Comparison of ENCODE assay signal across 12 mouse cellular contexts in the genomic region with DNA sequence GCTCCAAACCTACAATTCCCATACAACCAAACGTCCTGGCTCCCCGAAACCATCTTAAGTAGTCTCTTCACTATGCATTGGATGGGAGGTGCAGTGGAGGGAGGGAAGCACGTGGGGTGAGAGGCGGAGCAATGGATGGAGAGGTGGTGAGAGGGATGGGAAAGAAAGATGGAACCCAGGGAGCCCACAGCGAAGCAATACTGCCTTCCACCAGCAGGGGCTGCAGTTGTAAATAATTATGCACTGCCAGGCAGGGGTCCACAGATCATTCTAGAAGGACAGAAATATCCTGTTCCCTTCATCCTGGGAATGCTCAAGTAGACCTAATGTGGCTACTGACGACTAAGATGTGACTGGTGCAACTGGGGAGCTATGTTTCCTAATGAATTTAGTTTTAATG. TPM values are rescaled to one million over a fixed set of nuclear protein-coding genes. Genes with fewer than 3 reads are reported as not detected.
DNase-seq lines count a peak whose midpoint lies in the region; ATAC-seq lines count a peak whose summit lies in the region.
"Had no signal": no experiment of that assay in that cellular context is flagged by ENCODE, and none has a peak within 500 bp of the region (broad histone marks: within the 10 kb centered on the region; RNA-seq: fewer than 3 reads in every experiment).

No protein-coding gene starts in this region.

- no peak overlapping the region for H3K27ac ChIP-seq in limb, embryonic 11.5 days (replicated peaks; ENCODE audit: low read depth, low read length)
- H3K27ac ChIP-seq in limb, embryonic 10.5 days, result no peak overlapping the region
- H3K27ac ChIP-seq in embryonic facial prominence, embryonic 10.5 days (replicated peaks), result no peak overlapping the region
- H3K27ac ChIP-seq: stomach, embryonic 15.5 days had no signal

- no peaks in the 10 kb centered on the region for H3K9me3 ChIP-seq in limb, embryonic 11.5 days (ENCODE audit: control insufficient read depth, low read length)
- H3K9me3 ChIP-seq in limb, embryonic 10.5 days (replicated peaks), result no peaks in the 10 kb centered on the region
- H3K9me3 ChIP-seq in embryonic facial prominence, embryonic 10.5 days, result no peaks in the 10 kb centered on the region
- H3K9me3 ChIP-seq: stomach, embryonic 15.5 days had no signal

- peak; percentile 45 for DNase-seq in embryo, embryonic 10.5 days (ENCODE audit: low spot score)
- no peak for DNase-seq in embryo, embryonic 11 days
- peak; percentile 62 for DNase-seq in limb, embryonic 11.5 days (ENCODE audit: low spot score)
- DNase-seq in limb, embryonic 10.5 days (ENCODE audit: low spot score), result no peak
- DNase-seq in B cell, adult 2 months, result peak; percentile 30 to 40
- DNase-seq in embryonic facial prominence, embryonic 10.5 days (ENCODE audit: low spot score), result peak; percentile 52
- no peak for DNase-seq in frontal cortex, postnatal 25 days (ENCODE audit: low spot score in 2 of 2)
- DNase-seq: adrenal gland, postnatal 14 days; kidney, postnatal 14 days had no signal

- no peaks in the 10 kb centered on the region for H3K27me3 ChIP-seq in limb, embryonic 11.5 days (ENCODE audit: control insufficient read depth, insufficient read depth, low read length)
- no peaks in the 10 kb centered on the region for H3K27me3 ChIP-seq in limb, embryonic 10.5 days (ENCODE audit: low read depth, poor library complexity, severe bottlenecking)
- H3K27me3 ChIP-seq in embryonic facial prominence, embryonic 10.5 days (replicated peaks; ENCODE audit: low read depth, poor library complexity, severe bottlenecking), result peaks cover 6% of the 10 kb centered on the region; the same call in 1 of the 2 replicates
- H3K27me3 ChIP-seq: stomach, embryonic 15.5 days had no signal

- no peak overlapping the region for H3K4me3 ChIP-seq in limb, embryonic 11.5 days (ENCODE audit: low read depth, low read length)
- H3K4me3 ChIP-seq in limb, embryonic 10.5 days, result no peak overlapping the region
- no peak overlapping the region for H3K4me3 ChIP-seq in embryonic facial prominence, embryonic 10.5 days
- H3K4me3 ChIP-seq: stomach, embryonic 15.5 days had no signal

- 79% methylated on average over 6 of the region's 6 CpGs for WGBS in limb, embryonic 11.5 days
- WGBS in limb, embryonic 10.5 days, result 79% methylated on average over 6 of the region's 6 CpGs
- 76% methylated on average over 6 of the region's 6 CpGs for WGBS in embryonic facial prominence, embryonic 10.5 days

- peaks cover 18% of the 10 kb centered on the region; the same call in 1 of the 2 replicates for H3K36me3 ChIP-seq in limb, embryonic 11.5 days (ENCODE audit: control insufficient read depth, insufficient read depth, low read length)
- peaks cover 91% of the 10 kb centered on the region for H3K36me3 ChIP-seq in limb, embryonic 10.5 days
- H3K36me3 ChIP-seq in embryonic facial prominence, embryonic 10.5 days (replicated peaks), result peaks cover 75% of the 10 kb centered on the region
- H3K36me3 ChIP-seq: stomach, embryonic 15.5 days had no signal

- H3K4me1 ChIP-seq in limb, embryonic 11.5 days (ENCODE audit: control insufficient read depth, insufficient read depth, low read length), result no peaks in the 10 kb centered on the region
- H3K4me1 ChIP-seq in limb, embryonic 10.5 days, result peaks cover 11% of the 10 kb centered on the region
- H3K4me1 ChIP-seq in embryonic facial prominence, embryonic 10.5 days, result peaks cover 9% of the 10 kb centered on the region
- H3K4me1 ChIP-seq: stomach, embryonic 15.5 days had no signal

- no peak overlapping the region for H3K4me2 ChIP-seq in limb, embryonic 11.5 days (ENCODE audit: low read depth, severe bottlenecking)
- H3K4me2 ChIP-seq: stomach, embryonic 15.5 days had no signal

- no peak overlapping the region for H3K9ac ChIP-seq in limb, embryonic 11.5 days (ENCODE audit: low read length)
- H3K9ac ChIP-seq: stomach, embryonic 15.5 days had no signal

- ATAC-seq in limb, embryonic 11.5 days (ENCODE audit: insufficient number of reproducible peaks, low FRiP score, low TSS enrichment, low read depth), result no peak
- ATAC-seq in activated CD4-positive, CD25-positive, alpha-beta regulatory T cell, adult 4 months, result no peak
- ATAC-seq: midbrain, embryonic 16.5 days had no signal

RNA-seq across cellular contexts. Expression of gene Slc29a3, which starts 22.9 kb away (rescaled TPM):
- 6.4 and 6.8 TPM in 2 replicates for polyA plus RNA-seq in limb, embryonic 11.5 days (2014; fragmentation: Nextera tagmentation; extraction: Ambion mirVana)
- 7.0 and 8.0 TPM in 2 replicates for polyA plus RNA-seq in limb, embryonic 10.5 days (2016; fragmentation: Nextera tagmentation; extraction: Ambion mirVana)
- 9.4 and 12.7 TPM in 2 replicates for polyA plus RNA-seq in embryonic facial prominence, embryonic 10.5 days (2016; fragmentation: Nextera tagmentation; extraction: Ambion mirVana)
- polyA plus RNA-seq in activated CD4-positive, CD25-positive, alpha-beta regulatory T cell, adult 4 months (2017; shearing (Covaris generic)), result 10 to 100 TPM; 11.4 to 15.7 TPM

RNA-seq across cellular contexts. Expression of gene Unc5b, which starts 55.9 kb away (rescaled TPM):
- 10.2 and 10.6 TPM in 2 replicates for polyA plus RNA-seq in limb, embryonic 11.5 days (2014; fragmentation: Nextera tagmentation; extraction: Ambion mirVana)
- polyA plus RNA-seq in limb, embryonic 10.5 days (2016; fragmentation: Nextera tagmentation; extraction: Ambion mirVana), result 10.2 and 11.8 TPM in 2 replicates
- 6.0 and 7.2 TPM in 2 replicates for polyA plus RNA-seq in embryonic facial prominence, embryonic 10.5 days (2016; fragmentation: Nextera tagmentation; extraction: Ambion mirVana)
- not detected for polyA plus RNA-seq in activated CD4-positive, CD25-positive, alpha-beta regulatory T cell, adult 4 months (2017; shearing (Covaris generic))

Comparison
In these comparisons a context has a peak if more than half of its experiments do, and no peak if none do; other contexts are left out.
1. DNase-seq: peak in embryo, embryonic 10.5 days (single experiment), limb, embryonic 11.5 days (single experiment), B cell, adult 2 months (2 of 2) and embryonic facial prominence, embryonic 10.5 days (single experiment); none in embryo, embryonic 11 days (single experiment), limb, embryonic 10.5 days (single experiment) and frontal cortex, postnatal 25 days (0 of 2).